8 mouse cellular contexts compared by ENCODE assay signal in the genomic region with DNA sequence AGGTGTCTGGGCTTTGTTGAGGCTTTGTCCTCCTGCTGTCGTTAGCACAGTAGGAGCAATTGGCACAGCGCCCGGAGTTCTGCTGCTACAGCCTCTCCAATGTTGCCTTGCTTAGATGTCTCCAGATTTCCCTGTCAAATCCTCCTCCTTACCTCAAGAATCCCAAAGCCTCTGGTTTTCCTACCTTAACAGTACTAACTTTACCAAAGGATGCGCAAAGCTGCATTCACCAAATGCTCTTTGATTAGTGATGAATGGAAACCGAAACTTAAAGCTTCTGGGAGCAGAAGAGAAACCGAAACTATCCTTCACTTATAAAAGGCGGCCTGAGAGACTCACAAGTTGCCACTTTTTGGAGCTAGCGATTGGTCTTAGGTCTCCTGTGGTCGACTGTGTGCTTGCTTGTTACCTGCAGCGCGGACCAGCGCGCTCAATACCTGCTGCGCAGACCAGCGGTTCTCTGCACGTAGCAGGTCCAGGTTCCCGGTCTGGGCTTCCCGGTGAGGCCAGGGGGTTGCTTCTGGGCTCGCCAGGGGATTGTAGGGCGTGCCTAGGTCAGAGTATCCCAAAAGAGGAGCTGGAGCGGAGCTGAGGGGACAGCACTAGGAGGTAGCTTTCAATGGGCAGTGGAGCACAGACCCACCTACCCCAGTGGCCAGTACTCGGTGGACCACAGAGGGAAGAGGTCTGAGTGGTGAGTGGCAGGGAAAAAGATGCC. TPM values are rescaled to one million over a fixed set of nuclear protein-coding genes. Genes with fewer than 3 reads are reported as not detected.
DNase-seq lines count a peak whose midpoint lies in the region; ATAC-seq and TF ChIP-seq lines count a peak whose summit lies in the region.

Gene Ddx60 (plus strand): TSS at position 311 of the 718 bp plus-strand sequence.

- TF ChIP-seq RAD21 in CH12.LX (IDR thresholded peaks at IDR 0.05; ENCODE audit: low read depth, low read length), result no peak

- peak within 1 kb of the TSS; percentile 94 for H3K4me2 ChIP-seq in CH12.LX (ENCODE audit: insufficient read depth, low read depth, poor library complexity, severe bottlenecking)
- peak within 1 kb of the TSS; percentile 74 for H3K4me2 ChIP-seq in forebrain, embryonic 12.5 days
- peak within 1 kb of the TSS; percentile 67 for H3K4me2 ChIP-seq in liver, embryonic 15.5 days
- peak within 1 kb of the TSS; percentile 79 for H3K4me2 ChIP-seq in neural tube, embryonic 12.5 days (replicated peaks)

- WGBS in forebrain, embryonic 12.5 days, result 12% methylated on average over 22 of the region's 22 CpGs
- WGBS in liver, embryonic 15.5 days (ENCODE audit: insufficient replicate concordance), result 5% methylated on average over 22 of the region's 22 CpGs
- 12% methylated on average over 22 of the region's 22 CpGs for WGBS in neural tube, embryonic 12.5 days

- TF ChIP-seq CTCF in CH12.LX (conservative IDR thresholded peaks at IDR 0.05 in 1 of 2, IDR thresholded peaks at IDR 0.05 in 1 of 2; ENCODE audit: low read depth in 2 of 2, low read length in 2 of 2), result no peak

- 0 out of 2 replicates have a peak, but pooled peaks have one; percentile 30 for TF ChIP-seq EP300 in CH12.LX (IDR thresholded peaks at IDR 0.05; ENCODE audit: low read length)

- H3K9me3 ChIP-seq in CH12.LX (replicated peaks; ENCODE audit: low read length), result no peaks in the 10 kb centered on the region
- H3K9me3 ChIP-seq in forebrain, embryonic 12.5 days, result no peaks in the 10 kb centered on the region
- H3K9me3 ChIP-seq in liver, embryonic 15.5 days (replicated peaks), result no peaks in the 10 kb centered on the region
- no peaks in the 10 kb centered on the region for H3K9me3 ChIP-seq in neural tube, embryonic 12.5 days

- ATAC-seq in forebrain, embryonic 12.5 days (ENCODE audit: low FRiP score), result peak; percentile 60; the same call in 1 of the 2 replicates
- peak; percentile 25; the same call in 1 of the 2 replicates for ATAC-seq in liver, embryonic 15.5 days (ENCODE audit: insufficient read depth)
- peak; percentile 66; the same call in 1 of the 2 replicates for ATAC-seq in neural tube, embryonic 12.5 days (ENCODE audit: low FRiP score, low read depth)

- no peak within 1 kb of the TSS for H3K27ac ChIP-seq in CH12.LX (ENCODE audit: insufficient read depth, low read depth)
- no peak within 1 kb of the TSS for H3K27ac ChIP-seq in forebrain, embryonic 12.5 days
- H3K27ac ChIP-seq in liver, embryonic 15.5 days (replicated peaks), result no peak within 1 kb of the TSS
- no peak within 1 kb of the TSS for H3K27ac ChIP-seq in neural tube, embryonic 12.5 days

- in situ Hi-C loops in CH12.LX (cut with MboI; ENCODE audit: low pct_ligation_motif_present, low pct_unique_long_range_greater_than_20kb, low sequenced_read_pairs), result no loop called here

- intact Hi-C loops in heart, postnatal 10 days (cut with DNase I), result loop anchor here (2.0 to 10.0 kb wide), 2 partner anchors 33 to 533 kb away; no protein-coding TSS in a partner anchor

- H3K36me3 ChIP-seq in CH12.LX (replicated peaks in 1 of 2; ENCODE audit: control insufficient read depth in 1 of 2, insufficient read depth in 1 of 2, low read length in 1 of 2), result no peaks in the 10 kb centered on the region
- no peaks in the 10 kb centered on the region for H3K36me3 ChIP-seq in forebrain, embryonic 12.5 days (replicated peaks)
- no peaks in the 10 kb centered on the region for H3K36me3 ChIP-seq in liver, embryonic 15.5 days (replicated peaks)
- H3K36me3 ChIP-seq in neural tube, embryonic 12.5 days, result no peaks in the 10 kb centered on the region

- H3K4me3 ChIP-seq in CH12.LX (replicated peaks in 1 of 3; ENCODE audit: low read depth in 2 of 3, low read length in 2 of 3, poor library complexity in 1 of 3), result peak within 1 kb of the TSS; percentile 48 to 78 (median 57)
- peak within 1 kb of the TSS; percentile 42 for H3K4me3 ChIP-seq in forebrain, embryonic 12.5 days (replicated peaks)
- H3K4me3 ChIP-seq in liver, embryonic 15.5 days (replicated peaks), result peak within 1 kb of the TSS; percentile 60
- H3K4me3 ChIP-seq in neural tube, embryonic 12.5 days, result peak within 1 kb of the TSS; percentile 42

- DNase-seq in CH12.LX (ENCODE audit: extremely low read depth), result peak; percentile 64
- peak; percentile 12 for DNase-seq in c-Kit-positive CD71-negative TER-119-negative erythroid progenitor cells, embryonic 14.5 days (ENCODE audit: low read depth)
- DNase-seq in heart, postnatal 10 days, result peak; percentile 83 to 86
- peak; percentile 82 to 86 for DNase-seq in kidney, postnatal 4 days
- DNase-seq in telencephalon, adult 2 months (ENCODE audit: low read depth, low spot score), result peak; percentile 40

- H3K79me2 ChIP-seq in CH12.LX (replicated peaks; ENCODE audit: control insufficient read depth, extremely low read depth, insufficient read depth, poor library complexity, severe bottlenecking), result no peaks in the 10 kb centered on the region

- dilution Hi-C loops in CH12.LX (cut with MboI; ENCODE audit: extremely low pct_ligation_motif_present, extremely low pct_unique_long_range_greater_than_20kb, low sequenced_read_pairs), result no loop called here

- TF ChIP-seq POLR2A in CH12.LX (IDR thresholded peaks at IDR 0.05; ENCODE audit: low read depth, low read length), result no peak

- H3K27me3 ChIP-seq in CH12.LX (replicated peaks), result no peaks in the 10 kb centered on the region
- H3K27me3 ChIP-seq in forebrain, embryonic 12.5 days, result 0 out of 2 replicates have a peak, but pooled peaks cover 6% of the 10 kb centered on the region
- no peaks in the 10 kb centered on the region for H3K27me3 ChIP-seq in liver, embryonic 15.5 days
- H3K27me3 ChIP-seq in neural tube, embryonic 12.5 days (replicated peaks), result no peaks in the 10 kb centered on the region

- peaks cover 0 to 17% of the 10 kb centered on the region in 2 experiments; a peak in 2 of 4 replicates for H3K4me1 ChIP-seq in CH12.LX (ENCODE audit: control insufficient read depth in 1 of 2, insufficient read depth in 2 of 2)
- peaks cover 6% of the 10 kb centered on the region for H3K4me1 ChIP-seq in forebrain, embryonic 12.5 days
- peaks cover 6% of the 10 kb centered on the region; the same call in 1 of the 2 replicates for H3K4me1 ChIP-seq in liver, embryonic 15.5 days (replicated peaks)
- H3K4me1 ChIP-seq in neural tube, embryonic 12.5 days, result no peaks in the 10 kb centered on the region

- peak within 1 kb of the TSS; percentile 37 for H3K9ac ChIP-seq in CH12.LX (ENCODE audit: insufficient read depth, low read depth)
- peak within 1 kb of the TSS; percentile 36 for H3K9ac ChIP-seq in forebrain, embryonic 12.5 days
- H3K9ac ChIP-seq in liver, embryonic 15.5 days, result peak within 1 kb of the TSS; percentile 47; the same call in 1 of the 2 replicates
- peak within 1 kb of the TSS; percentile 51 for H3K9ac ChIP-seq in neural tube, embryonic 12.5 days

TF ChIP-seq in CH12.LX, 34 proteins besides CTCF, POLR2A, EP300 and RAD21:
- TF ChIP-seq ETS1 (conservative IDR thresholded peaks at IDR 0.05; ENCODE audit: low read depth, low read length) (peak; percentile 36; the same call in 1 of the 2 replicates), JUND (conservative IDR thresholded peaks at IDR 0.05; ENCODE audit: low read depth, low read length) (no peak), TBP (conservative IDR thresholded peaks at IDR 0.05; ENCODE audit: low read depth, low read length) (peak; percentile 68; the same call in 1 of the 2 replicates), IRF4 (IDR thresholded peaks at IDR 0.05; ENCODE audit: low read depth, low read length) (peak; percentile 76; the same call in 1 of the 2 replicates), MXI1 (IDR thresholded peaks at IDR 0.05; ENCODE audit: low read depth, low read length) (no peak)

RNA-seq across cellular contexts. Expression of gene Ddx60, which starts in this region (rescaled TPM):
- total RNA-seq in CH12.LX (2012; rRNA removed) (0.08 and 0.21 TPM in 2 replicates), CH12.LX (2014; rRNA removed) (0.47 and 0.69 TPM in 2 replicates)
- 0.20 and 0.56 TPM in 2 replicates for polyA plus RNA-seq in CH12.LX (2012; ENCODE audit: insufficient read length, low read depth)
- 0.35 and 0.59 TPM in 2 replicates for polyA plus RNA-seq in forebrain, embryonic 12.5 days (2016; fragmentation: Nextera tagmentation; extraction: Ambion mirVana)
- total RNA-seq in heart, postnatal 10 days (2021), result 1 to 10 TPM; 1.6 to 1.8 TPM
- polyA plus RNA-seq in liver, embryonic 15.5 days (2015; fragmentation: Nextera tagmentation; extraction: Ambion mirVana), result 0.79 and 0.86 TPM in 2 replicates
- polyA plus RNA-seq in neural tube, embryonic 12.5 days (2016; fragmentation: Nextera tagmentation; extraction: Ambion mirVana), result 0.10 and 0.27 TPM in 2 replicates

Comparison
In these comparisons a context has a peak if more than half of its experiments do, and no peak if none do; other contexts are left out.
1. Peak in DNase-seq, H3K4me3 ChIP-seq, H3K9ac ChIP-seq and H3K4me2 ChIP-seq in CH12.LX; RNA of the gene not detected or under 1 TPM.
2. Peak in ATAC-seq, H3K4me3 ChIP-seq, H3K9ac ChIP-seq and H3K4me2 ChIP-seq in forebrain, embryonic 12.5 days; RNA of the gene not detected or under 1 TPM.
3. Peak in ATAC-seq, H3K4me3 ChIP-seq, H3K9ac ChIP-seq and H3K4me2 ChIP-seq in liver, embryonic 15.5 days; RNA of the gene not detected or under 1 TPM.
4. Peak in ATAC-seq, H3K4me3 ChIP-seq, H3K9ac ChIP-seq and H3K4me2 ChIP-seq in neural tube, embryonic 12.5 days; RNA of the gene not detected or under 1 TPM.
5. DNase-seq: peak in every context shown above with its lines; median percentile 84 in heart, postnatal 10 days; 84 in kidney, postnatal 4 days; 64 in CH12.LX; 40 in telencephalon, adult 2 months; 12 in c-Kit-positive CD71-negative TER-119-negative erythroid progenitor cells, embryonic 14.5 days.